Mouse (Mus musculus) large intestine, adult 2 months (tissue): ENCODE measurements around the gene Sfmbt2. TPM values are rescaled to one million over a fixed set of nuclear protein-coding genes. Genes with fewer than 3 reads are reported as not detected.
"Not testable (repeated sequence)": the region's sequence is repeated elsewhere in the genome, so short reads cannot be mapped to it uniquely, and the experiment has no call there.

Experiments used
- DNase-seq: peaks from one replicate; pipeline ENCODE4 v3.0.0-alpha.2; 2012; ENCODE audit warnings: low read depth, low spot score
- WGBS: fragments of 180-500 bp; shearing (Covaris S2); methylation state at CpG from one replicate; pipeline ENCODE4 v1.1.7; 2018; 5-methylcytosine and 5-hydroxymethylcytosine counted together
- polyA plus RNA-seq: library from polyadenylated mRNA; depleted of rRNA; stranded (reverse); fragments of >200 nt; gene quantifications from 2 replicates; pipeline ENCODE4 v1.2.3, GENCODE M21; 2012; rRNA removed

Sfmbt2 gene
- 0.01 and 0.12 TPM in 2 replicates for polyA plus RNA-seq

DNA sequence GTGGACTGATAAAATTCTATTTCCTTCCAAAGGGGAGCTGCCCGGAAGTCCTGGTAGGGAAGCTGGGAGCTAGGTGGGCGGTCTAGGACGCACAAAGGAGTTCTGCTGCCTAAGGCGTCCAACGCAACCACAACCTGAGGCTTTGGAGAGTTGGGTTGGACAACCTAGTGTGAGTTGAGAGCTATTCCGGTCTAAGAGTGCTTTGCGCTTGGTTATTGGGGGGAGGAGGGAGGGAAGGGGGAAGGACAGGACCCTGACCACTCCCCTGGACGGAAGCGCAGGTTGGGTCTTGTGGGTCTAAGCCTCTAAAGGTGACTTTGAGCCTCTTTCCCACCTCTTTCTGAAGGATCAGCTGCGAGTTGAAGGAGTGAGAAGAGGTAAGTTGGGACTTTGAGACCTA lies at the start of gene Sfmbt2:
TSS of gene Sfmbt2 (plus strand) at position 335 of the 400 bp plus-strand sequence.
- DNase-seq, result no peak
- WGBS, result 4% methylated on average over 10 of the region's 10 CpGs

DNA sequence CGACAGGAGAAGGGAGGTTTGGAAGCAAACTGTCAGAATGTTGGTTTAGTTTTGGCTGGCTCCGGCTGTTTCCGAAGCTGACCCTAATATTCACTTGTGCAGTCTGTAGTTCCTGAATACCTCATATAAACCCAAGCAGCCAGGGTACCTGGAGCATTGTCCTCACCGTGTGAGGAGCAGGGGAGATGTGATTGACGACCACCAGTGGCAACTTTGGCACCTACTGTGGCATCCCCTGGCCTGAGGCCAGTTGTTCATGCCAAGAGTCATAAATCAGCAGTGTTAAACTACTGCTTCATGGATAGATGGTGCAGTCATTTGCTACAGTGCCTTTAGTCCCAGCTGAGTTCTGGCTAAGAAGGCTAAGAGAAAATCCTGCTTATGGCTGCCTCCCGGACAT lies 49.2 kb upstream of the Sfmbt2 start:
- 45% methylated on average over 6 of the region's 6 CpGs for WGBS
- no peak for DNase-seq

DNA sequence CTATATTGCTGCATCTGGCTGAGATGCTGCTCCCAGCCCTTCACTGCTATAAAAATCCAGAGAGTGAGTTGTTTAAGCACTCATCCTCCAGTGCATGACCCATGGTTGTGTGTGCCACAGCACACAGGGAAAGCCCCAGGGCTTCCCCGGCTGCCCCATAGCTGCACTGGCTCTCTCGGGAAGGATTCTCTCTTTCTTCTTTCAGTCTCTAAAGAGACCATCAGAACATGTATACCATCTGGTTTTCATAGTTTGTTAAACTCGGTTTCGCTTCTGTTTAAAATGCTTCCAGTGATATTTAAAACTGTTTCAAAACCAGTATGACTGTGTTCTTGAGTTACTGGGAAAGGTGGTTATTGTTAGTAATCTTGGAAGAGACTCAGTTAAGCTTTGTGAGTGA lies 47.1 kb upstream of the Sfmbt2 start:
- whole genome bisulfite sequencing, result 79% methylated on average over 4 of the region's 4 CpGs
- DNase-seq, result no peak

DNA sequence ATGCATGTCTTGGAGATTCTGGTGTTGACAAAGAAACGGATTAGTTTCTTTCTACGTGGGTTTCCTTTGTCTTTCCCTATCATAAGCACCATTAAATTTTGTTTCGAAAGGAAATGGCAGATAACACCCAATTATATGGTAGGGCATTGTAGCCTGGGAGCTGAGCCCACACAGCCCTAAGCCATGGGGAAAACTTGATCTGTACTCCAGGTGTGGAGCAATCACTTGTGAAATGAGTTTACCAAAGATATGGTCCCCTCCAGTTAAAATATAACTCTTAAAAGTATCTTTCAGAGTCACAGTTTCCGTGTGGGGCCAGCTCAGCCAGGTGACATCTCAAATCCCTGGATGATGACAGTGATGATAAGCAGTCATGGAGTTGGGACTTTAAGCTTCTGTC lies 45.3 kb upstream of the Sfmbt2 start:
- WGBS, result 25% methylated on average over 4 of the region's 4 CpGs

DNA sequence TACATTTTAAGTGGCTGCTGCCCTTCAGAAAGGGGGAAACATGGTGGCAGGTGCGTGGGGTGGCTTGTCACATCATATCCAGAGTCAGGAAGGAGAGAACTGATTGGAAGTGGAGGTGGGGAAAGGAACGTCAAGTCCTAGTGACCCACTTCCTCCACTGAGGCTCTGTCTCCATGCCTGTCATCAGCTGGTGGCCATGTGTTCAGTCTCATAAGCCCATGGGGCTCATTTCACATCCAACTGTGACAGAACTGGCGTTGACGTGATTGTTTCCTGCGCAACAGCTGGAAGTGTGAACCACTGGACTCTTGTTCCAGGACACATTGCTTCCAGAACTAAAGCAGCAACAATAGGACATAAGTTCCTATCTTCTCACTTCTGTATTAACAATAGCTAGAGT lies 40.1 kb upstream of the Sfmbt2 start:
- DNase-seq, result no peak
- WGBS, result 72% methylated on average over 5 of the region's 5 CpGs

More for the DNA sequence above, 45.3 kb upstream of the Sfmbt2 start:
- DNase-seq, result no peak

DNA sequence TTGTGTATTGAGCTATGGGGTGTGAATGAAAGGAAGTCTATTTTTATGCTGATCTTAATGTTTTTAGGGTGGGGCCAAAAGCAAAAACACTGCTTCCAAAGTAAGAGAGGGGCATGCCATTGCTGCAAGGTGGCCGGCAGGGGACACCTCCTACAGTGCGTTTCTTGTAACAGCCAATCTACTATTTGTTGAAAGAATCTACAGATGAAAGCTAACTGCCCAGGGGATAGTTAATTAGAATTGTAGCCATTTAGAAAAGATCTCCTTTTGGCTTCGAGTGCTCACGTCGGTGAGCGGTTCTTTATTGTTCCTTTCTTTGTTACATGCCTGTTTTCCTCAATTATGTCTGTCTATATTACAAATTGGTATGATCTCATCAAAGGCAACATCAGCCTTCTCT lies 36.0 kb upstream of the Sfmbt2 start:
- 48% methylated on average over 6 of the region's 6 CpGs for WGBS
- no peak for DNase-seq

DNA sequence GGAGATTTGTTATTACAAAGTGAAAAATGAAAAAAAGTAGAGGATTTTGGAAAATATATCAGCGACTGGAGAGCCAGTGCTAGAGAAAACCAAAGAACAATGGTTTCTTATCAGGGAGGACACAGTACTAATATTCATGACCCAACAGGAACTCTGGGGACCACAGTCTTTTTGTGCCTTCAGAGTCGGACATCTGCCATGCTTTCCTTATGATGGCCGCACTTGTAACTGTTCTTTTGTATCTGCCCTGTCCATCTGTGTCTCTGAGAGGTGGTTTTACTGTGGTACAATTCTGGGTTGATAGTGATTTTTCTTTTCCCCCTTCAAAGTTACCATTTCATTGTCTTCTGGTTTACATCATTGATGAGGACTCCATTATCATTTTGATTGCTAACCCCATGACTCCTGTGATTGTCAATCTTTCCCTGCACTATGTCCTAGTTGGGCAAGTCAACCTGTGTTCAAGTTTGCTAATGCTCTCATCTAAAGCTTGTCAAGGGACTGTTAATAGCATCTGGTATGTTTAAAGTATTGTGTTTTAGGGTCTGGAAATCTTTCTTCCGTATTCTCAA lies 35.2 kb upstream of the Sfmbt2 start:
- WGBS, result 71% methylated on average over 4 of the region's 4 CpGs
- DNase-seq, result no peak

DNA sequence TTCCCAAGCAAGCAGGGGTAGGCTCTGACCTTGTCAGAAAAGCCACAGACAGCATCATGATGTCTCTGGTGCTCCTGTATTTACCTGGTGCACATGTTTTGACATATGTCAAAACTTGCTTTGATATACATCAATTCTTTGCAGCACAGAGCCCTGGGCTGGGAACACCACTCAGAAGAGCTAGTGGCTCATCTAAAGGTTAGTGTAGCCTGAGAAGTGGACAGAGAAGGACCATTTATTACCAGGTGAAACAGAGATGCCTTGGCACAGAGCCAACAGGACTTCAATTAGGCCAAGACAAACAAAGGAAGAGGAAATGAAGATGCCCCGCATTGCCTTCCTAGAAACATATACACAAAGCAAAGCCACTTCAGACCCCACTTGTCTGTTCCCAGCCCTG lies 30.3 kb upstream of the Sfmbt2 start:
- no peak for DNase-seq
- WGBS, result 17% methylated on average over 1 of the region's 1 CpGs

DNA sequence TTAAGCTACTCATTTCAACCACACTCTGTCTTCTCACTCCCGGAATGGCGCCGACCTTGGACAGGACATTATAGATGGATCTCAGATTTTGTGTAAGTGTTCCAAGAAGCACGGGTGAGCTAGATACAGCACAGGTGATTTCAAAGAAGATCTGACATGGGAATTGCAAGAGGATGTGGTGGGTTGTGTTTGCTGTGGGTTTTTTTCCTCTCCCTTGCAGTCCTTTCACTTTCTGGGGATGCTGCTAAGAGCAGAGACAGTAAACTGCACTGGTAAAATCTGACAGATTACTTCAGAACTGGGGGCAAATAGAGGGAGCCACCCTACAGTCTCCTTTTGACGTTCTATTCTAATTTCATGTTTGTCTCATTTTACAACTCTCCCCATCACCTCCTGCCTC lies 26.8 kb upstream of the Sfmbt2 start:
- 61% methylated on average over 5 of the region's 5 CpGs for WGBS
- no peak for DNase-seq

DNA sequence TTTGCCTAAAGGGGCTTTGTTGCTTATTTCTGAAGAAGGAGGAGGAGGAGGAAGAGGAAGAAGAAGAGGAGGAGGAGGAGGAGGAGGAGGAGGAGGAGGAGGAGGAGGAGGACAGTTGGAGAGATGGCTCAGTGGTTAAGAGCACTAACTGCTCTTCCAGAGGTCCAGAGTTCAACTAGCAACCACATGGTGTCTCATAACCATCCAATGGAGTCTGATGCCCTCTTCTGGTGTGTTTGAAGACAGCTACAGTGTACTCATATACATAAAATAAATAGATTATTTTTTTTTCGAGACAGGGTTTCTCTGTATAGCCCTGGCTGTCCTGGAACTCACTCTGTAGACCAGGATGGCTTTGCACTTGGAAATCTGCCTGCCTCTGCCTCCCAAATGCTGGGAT lies 26.2 kb upstream of the Sfmbt2 start:
- DNase-seq, result not testable (repeated sequence)
- 75% methylated on average over 1 of the region's 1 CpGs for WGBS

DNA sequence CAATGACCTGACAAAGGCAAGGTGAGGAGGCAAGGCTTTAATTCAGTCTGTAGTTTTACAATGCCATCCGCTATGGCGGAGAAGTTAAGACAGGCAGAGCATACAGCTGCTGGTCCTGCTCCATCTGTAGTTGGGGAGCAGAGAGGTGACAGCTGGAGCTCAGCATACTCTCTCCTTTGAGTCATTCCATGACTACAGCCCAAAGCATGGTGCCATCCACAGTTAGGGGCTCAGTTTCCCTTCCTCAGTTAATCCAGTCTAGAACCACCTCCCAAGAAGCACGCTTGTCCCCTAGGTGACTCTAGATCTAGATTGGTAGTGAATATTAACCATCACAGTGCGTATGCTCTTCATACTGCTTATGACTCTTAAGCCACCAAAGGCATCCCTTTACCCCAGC lies 23.1 kb upstream of the Sfmbt2 start:
- DNase-seq, result no peak
- WGBS, result 95% methylated on average over 4 of the region's 4 CpGs

DNA sequence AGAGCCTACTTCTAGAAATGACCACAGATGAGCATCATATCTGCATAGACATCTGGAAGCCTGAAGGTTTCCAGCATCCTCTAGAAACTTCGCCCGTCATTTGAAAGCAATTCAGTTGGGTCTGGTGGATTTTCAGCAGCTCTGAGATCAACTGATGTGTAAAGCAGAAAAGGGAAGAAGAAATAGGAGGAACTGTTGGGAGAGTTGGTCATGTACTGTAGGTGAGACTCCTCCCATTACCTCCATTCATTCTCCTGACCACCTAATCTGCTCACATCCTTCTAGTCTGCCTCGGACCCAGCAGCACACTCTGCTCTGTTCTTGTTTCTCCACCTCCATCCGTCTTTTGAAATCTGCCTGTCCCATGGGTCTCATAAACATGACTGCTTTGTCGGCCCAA lies 22.3 kb upstream of the Sfmbt2 start:
- no peak for DNase-seq
- 80% methylated on average over 5 of the region's 5 CpGs for WGBS

DNA sequence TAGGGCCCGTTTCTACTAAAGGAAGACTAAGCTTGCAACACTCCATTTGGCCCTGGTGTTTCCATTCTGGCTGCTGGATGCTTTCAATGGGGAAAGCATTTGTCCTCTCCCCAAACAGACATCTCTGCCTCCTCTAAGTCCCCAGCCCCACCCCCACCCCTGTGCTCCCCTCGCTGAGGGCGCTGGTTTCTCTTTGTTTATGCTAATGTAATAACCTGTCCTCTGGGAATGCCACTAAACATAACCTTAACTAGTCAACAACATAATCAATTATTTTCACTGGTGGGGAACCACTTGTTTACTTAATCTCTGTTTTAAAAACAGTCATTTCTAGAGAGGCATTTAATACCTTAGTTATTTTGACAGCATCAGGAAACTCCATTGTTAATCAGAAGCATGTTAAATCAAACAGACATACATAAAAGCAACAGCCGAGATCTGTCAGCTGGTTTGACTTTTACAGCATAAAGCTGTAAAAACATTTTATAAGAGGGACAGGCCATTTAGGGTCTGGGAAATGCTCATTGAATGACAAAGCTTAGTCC lies 20.0 kb upstream of the Sfmbt2 start:
- no peak for DNase-seq
- WGBS, result 17% methylated on average over 4 of the region's 4 CpGs

DNA sequence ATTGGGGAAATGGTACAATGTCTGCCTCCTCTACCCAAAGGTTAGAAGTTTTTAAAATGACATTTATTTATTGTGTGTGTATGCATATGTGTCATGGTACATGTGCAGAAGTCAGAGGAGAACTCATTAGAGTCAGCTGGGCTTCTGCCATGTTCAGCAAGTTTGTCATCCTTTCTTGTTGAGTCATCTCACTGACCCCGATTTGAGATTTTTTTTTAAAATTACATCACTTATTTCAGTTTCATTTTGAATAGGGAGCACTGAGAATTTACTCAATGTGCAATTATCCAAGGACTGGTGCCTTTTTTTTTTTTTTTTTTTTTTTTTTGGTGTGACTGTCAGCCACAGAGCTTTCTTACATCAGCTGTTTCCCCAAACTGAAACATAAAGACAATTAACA lies 19.2 kb upstream of the Sfmbt2 start:
- 3% methylated on average over 1 of the region's 1 CpGs for WGBS
- DNase-seq, result no peak

DNA sequence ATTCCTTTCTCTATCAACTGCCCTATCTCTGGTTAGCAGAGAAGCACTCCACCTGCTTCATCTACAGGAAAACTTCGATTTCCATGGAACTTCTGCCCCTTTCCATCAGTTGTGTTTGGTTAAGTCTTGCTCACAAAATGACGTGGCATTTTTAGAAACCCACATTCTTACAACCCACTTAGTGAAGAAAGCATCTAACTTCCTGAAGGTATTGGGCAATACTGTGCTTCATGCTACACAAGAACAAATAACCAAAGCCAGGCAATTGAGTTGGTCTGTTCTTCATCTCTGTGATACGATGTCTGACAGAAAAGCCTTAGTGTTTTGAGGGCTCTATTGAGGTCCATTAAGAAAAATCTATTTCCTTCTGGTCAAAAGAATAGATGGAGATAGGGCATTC lies 17.4 kb upstream of the Sfmbt2 start:
- 64% methylated on average over 3 of the region's 3 CpGs for WGBS
- DNase-seq, result no peak

DNA sequence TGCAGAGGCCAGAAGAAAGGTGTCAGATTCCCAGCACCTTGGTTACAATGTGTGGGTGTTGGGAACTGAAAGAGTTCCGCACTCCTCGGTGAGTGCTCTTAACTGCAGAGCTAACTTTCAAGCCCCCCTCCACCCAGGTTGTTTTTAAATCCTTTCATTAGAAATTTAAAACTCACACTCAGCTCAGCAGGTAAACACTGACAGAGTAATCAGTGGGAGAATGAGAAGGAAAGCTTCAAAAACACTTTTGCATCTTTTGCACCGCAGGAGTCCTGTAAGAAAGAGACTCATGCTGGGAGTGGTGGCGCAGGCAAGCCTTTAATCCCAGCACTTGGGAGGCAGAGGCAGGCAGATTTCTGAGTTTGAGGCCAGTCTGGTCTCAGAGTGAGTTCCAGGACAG lies 16.4 kb upstream of the Sfmbt2 start:
- DNase-seq, result no peak
- 85% methylated on average over 4 of the region's 4 CpGs for WGBS

DNA sequence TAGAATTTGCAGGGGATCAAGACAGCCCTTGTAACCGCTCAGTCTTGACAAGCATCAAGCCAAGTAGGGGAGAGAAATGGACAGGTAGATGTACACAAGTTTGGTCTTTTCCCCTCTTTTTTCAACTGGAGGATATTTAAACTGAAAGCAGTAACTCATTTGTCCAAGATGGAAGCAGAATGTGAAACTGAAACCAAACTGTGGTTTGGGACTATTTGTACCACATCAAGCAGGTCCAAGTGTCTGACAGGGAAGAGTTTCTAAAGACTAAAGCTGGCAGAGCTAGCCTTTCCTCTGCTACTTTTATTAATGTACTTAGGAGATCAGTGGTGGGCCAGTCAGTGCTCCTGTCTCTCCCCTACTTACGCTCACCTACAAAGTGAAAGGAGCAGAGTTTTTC lies 10.4 kb upstream of the Sfmbt2 start:
- no peak for DNase-seq
- WGBS, result 91% methylated on average over 2 of the region's 2 CpGs

DNA sequence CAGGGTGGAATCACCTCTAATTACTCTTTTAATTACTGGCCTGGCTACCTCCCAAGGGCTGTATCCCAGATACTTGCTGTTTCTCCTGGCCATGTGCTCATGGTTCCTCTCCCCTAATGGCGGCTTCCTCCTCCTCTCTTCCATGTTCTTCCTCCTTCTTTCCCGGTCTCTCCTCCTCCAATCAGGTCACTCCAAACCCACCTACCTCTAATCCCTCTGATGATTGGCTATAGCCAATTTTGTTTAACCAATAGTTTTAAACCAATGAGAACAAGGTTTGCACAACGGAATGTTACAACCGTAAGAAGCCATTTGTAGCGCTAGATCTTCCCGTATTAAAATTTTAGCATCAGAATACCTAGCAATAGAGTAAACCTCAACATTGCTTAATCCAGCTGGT lies 5.2 kb upstream of the Sfmbt2 start:
- DNase-seq, result no peak

DNA sequence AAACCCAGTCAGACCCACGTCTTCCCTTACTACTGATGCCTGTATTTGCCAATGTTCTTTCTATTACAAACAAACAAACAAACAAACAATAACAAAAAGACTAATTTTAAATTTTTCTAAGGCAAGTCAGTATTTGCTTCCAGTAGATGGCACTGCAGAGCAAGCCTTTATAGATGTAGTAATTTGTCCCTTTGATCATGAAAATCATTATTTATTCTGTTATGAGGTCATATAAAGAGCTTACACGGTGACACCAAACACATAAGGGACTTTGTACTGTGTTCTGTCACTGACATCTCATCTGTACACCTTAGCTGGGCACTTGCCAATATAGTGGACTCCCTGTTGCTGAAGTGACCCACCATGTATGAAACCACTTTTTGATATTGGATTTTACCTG lies 4.0 kb upstream of the Sfmbt2 start:
- DNase-seq, result no peak

More for the DNA sequence above, 5.2 kb upstream of the Sfmbt2 start:
- WGBS, result 95% methylated on average over 6 of the region's 6 CpGs

DNA sequence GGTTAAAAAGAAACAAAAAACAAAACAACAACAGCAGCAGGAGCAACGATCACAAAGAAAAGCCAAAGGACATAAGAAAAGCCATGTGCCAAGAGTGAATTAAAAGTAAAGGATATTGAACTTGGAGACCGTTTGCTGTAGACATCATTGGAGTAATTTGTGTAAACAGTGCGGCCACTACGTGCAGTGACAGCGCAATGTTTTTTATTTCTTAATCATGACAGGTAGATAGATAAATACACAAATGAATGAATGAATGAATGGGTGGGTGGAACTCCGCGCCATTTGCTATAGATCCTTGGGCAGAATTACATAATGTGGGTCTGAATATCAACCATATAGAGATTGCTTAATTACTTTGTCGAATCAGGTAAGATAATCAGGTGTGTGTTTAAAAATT lies 634 bp upstream of the Sfmbt2 start:
- WGBS, result 7% methylated on average over 8 of the region's 8 CpGs
- DNase-seq, result no peak

More for the DNA sequence above, 4.0 kb upstream of the Sfmbt2 start:
- 11% methylated on average over 2 of the region's 2 CpGs for WGBS

DNA sequence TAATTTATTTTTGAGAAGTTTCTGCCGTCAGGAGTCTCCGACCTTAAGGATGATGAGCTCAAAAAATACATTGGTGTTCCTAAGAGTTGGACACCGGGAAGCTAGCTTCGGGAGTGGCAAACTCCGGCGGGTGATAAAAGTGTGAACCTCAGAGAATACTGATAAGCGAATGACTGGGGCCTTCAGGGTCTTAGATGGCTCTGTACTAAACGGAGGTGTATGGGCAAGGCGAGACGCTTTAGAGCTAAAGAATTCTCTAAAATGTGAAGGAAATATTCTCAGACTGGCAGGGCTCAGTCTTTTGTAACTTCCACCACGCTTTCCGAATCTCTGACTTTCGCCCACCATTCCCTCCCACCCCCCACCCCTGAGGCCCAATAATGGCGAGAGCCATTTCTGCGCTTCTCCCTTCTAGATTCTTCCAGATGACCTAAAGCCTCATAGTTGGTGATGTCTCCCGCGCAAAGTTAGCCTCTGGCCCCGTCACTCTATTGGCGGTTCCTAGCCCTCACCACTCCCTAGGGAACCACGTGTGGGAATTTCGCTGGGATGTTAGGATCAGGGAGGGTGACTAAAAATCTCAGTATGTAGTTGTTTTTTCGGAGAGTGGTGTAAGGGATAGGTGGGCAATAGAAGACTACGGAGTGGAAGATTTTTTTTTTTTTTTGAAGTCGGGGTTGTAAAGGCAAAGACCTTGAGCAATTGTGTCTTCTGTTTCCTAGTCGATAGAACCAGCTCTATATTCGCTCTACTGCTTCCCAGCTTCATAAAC lies 563 bp downstream of the Sfmbt2 start:
- 6% methylated on average over 26 of the region's 26 CpGs for WGBS
- no peak for DNase-seq
